Mouse (Mus musculus): ENCODE data around the gene Epc2. TPM values are rescaled to one million over a fixed set of nuclear protein-coding genes. Genes with fewer than 3 reads are reported as not detected.
A peak's percentile ranks its signal among the peaks of the same experiment; 100 is the strongest.

The Epc2 gene
- polyA plus RNA-seq (2016; fragmentation: Nextera tagmentation; extraction: Ambion mirVana) = 15.0 and 15.3 TPM in 2 replicates

DNA sequence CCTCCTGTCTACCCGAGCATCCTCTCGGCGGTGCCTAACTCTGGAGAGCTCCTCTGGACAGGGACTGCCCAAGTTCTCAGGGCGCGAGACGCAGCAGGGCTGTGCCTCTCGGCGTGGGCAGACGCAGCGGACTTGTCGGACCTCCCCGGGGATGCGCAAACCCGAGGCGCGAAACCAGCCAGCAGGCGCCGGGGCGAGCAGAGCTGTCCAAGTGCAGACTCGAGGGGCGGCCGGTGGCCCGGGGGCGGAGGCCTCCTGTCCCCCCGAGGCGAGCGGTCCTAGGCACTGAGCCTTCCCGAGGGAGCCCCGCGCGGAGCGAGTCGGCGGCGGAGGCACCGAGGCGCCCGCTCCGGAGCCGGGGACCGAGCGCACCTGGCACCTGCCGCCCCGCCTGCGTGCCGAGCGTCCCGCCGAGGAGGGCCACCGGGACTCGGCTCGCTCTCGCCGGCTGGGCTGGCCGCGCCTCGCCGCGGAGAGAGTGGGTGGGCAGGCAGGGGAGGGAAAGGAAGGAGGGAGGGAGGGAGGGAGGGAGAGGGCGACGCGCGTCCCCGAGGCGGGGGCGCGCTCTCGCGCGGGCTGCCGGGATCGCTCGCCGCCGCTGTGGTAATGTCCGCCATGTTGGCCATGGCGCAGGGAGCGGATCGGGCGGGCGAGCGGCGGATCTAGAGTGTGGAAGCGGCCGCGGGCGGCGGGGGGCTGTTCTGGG lies at the start of gene Epc2:
TSS of gene Epc2 (plus strand) at position 556 of the 706 bp plus-strand sequence.
- H3K4me2 ChIP-seq = peak within 1 kb of the TSS; percentile 80
- ATAC-seq (ENCODE audit: low FRiP score) = peak; percentile 84
- H3K36me3 ChIP-seq (replicated peaks) = no peaks in the 10 kb centered on the region
- WGBS = under 1% methylated on average over 41 of the region's 88 CpGs
- peak within 1 kb of the TSS; percentile 92 for H3K4me3 ChIP-seq (replicated peaks)
- peaks cover 19% of the 10 kb centered on the region for H3K4me1 ChIP-seq
- H3K27ac ChIP-seq = peak within 1 kb of the TSS; percentile 100
- no peaks in the 10 kb centered on the region for H3K9me3 ChIP-seq
- H3K9ac ChIP-seq = peak within 1 kb of the TSS; percentile 95
- H3K27me3 ChIP-seq = no peaks in the 10 kb centered on the region

- Histone ChIP-seq H3K9ac (no peak overlapping the region), H3K27ac (no peak overlapping the region), H3K36me3 (replicated peaks) (no peaks in the 10 kb centered on the region), H3K4me2 (no peak overlapping the region), H3K4me3 (replicated peaks) (no peak overlapping the region), H3K9me3 (no peaks in the 10 kb centered on the region), H3K27me3 (no peaks in the 10 kb centered on the region), H3K4me1 (no peaks in the 10 kb centered on the region)
- no peak for ATAC-seq (ENCODE audit: low FRiP score)
- WGBS = 48% methylated on average over 2 of the region's 2 CpGs
These were observed 45.3 kb upstream of the Epc2 start for GRCm38 (mm10) chr2:49405954-49406353.

- Histone ChIP-seq H3K4me1 (no peaks in the 10 kb centered on the region), H3K36me3 (replicated peaks) (no peaks in the 10 kb centered on the region), H3K9ac (no peak overlapping the region), H3K27me3 (no peaks in the 10 kb centered on the region), H3K27ac (no peak overlapping the region), H3K4me3 (replicated peaks) (no peak overlapping the region), H3K4me2 (no peak overlapping the region), H3K9me3 (no peaks in the 10 kb centered on the region)
- WGBS = 88% methylated on average over 5 of the region's 5 CpGs
- ATAC-seq (ENCODE audit: low FRiP score) = no peak
These were observed 39.6 kb upstream of the Epc2 start for GRCm38 (mm10) chr2:49411685-49412084.

DNA sequence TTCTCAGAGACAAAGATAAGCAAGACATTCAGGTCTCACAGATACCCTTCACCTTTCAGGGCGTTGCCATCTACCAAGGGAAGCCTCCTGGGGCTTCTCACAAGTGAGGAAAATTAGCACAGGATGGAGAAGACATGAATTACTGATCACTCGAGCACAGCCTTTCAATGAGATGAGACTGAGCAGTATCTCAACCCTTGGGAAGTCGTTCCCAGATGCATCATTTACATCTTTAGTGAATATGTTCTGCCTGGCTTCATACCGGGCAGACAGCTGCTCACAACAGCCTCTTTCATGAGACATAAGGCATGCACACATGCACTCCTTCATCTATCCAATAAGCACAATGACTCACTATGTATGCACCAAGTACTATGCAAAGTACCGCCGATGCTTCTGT lies 38.7 kb upstream of the Epc2 start:
- Histone ChIP-seq H3K36me3 (replicated peaks) (no peaks in the 10 kb centered on the region), H3K27ac (no peak overlapping the region), H3K9me3 (no peaks in the 10 kb centered on the region), H3K9ac (no peak overlapping the region), H3K27me3 (no peaks in the 10 kb centered on the region), H3K4me1 (no peaks in the 10 kb centered on the region), H3K4me3 (replicated peaks) (no peak overlapping the region), H3K4me2 (no peak overlapping the region)
- WGBS = 78% methylated on average over 6 of the region's 6 CpGs
- no peak for ATAC-seq (ENCODE audit: low FRiP score)

GRCm38 (mm10) chr2:49415868-49416267 lies 35.4 kb upstream of the Epc2 start:
- no peak overlapping the region for H3K4me2 ChIP-seq
- H3K4me3 ChIP-seq (replicated peaks) = no peak overlapping the region
- no peaks in the 10 kb centered on the region for H3K9me3 ChIP-seq
- H3K4me1 ChIP-seq = no peaks in the 10 kb centered on the region
- ATAC-seq (ENCODE audit: low FRiP score) = no peak
- H3K36me3 ChIP-seq (replicated peaks) = no peaks in the 10 kb centered on the region
- no peak overlapping the region for H3K27ac ChIP-seq
- no peak overlapping the region for H3K9ac ChIP-seq
- WGBS = 79% methylated on average over 3 of the region's 3 CpGs
- no peaks in the 10 kb centered on the region for H3K27me3 ChIP-seq

- no peaks in the 10 kb centered on the region for H3K4me1 ChIP-seq
- no peak for ATAC-seq (ENCODE audit: low FRiP score)
- no peaks in the 10 kb centered on the region for H3K9me3 ChIP-seq
- H3K9ac ChIP-seq = no peak overlapping the region
- no peaks in the 10 kb centered on the region for H3K27me3 ChIP-seq
- 82% methylated on average over 10 of the region's 10 CpGs for WGBS
- H3K27ac ChIP-seq = no peak overlapping the region
- no peak overlapping the region for H3K4me2 ChIP-seq
- H3K36me3 ChIP-seq (replicated peaks) = no peaks in the 10 kb centered on the region
- no peak overlapping the region for H3K4me3 ChIP-seq (replicated peaks)
These were observed 34.2 kb upstream of the Epc2 start for GRCm38 (mm10) chr2:49417018-49417604.

- H3K36me3 ChIP-seq (replicated peaks) = no peaks in the 10 kb centered on the region
- no peak overlapping the region for H3K9ac ChIP-seq
- H3K4me2 ChIP-seq = no peak overlapping the region
- H3K27me3 ChIP-seq = no peaks in the 10 kb centered on the region
- H3K27ac ChIP-seq = no peak overlapping the region
- H3K9me3 ChIP-seq = no peaks in the 10 kb centered on the region
- H3K4me3 ChIP-seq (replicated peaks) = no peak overlapping the region
- H3K4me1 ChIP-seq = no peaks in the 10 kb centered on the region
- ATAC-seq (ENCODE audit: low FRiP score) = no peak
- 87% methylated on average over 3 of the region's 3 CpGs for WGBS
These were observed 30.9 kb upstream of the Epc2 start for GRCm38 (mm10) chr2:49420396-49420795.

GRCm38 (mm10) chr2:49423857-49424256 lies 27.4 kb upstream of the Epc2 start:
- Histone ChIP-seq H3K4me1 (no peaks in the 10 kb centered on the region), H3K36me3 (replicated peaks) (no peaks in the 10 kb centered on the region), H3K27me3 (no peaks in the 10 kb centered on the region), H3K27ac (no peak overlapping the region), H3K4me2 (no peak overlapping the region), H3K4me3 (replicated peaks) (no peak overlapping the region), H3K9me3 (no peaks in the 10 kb centered on the region), H3K9ac (no peak overlapping the region)
- 67% methylated on average over 2 of the region's 2 CpGs for WGBS
- no peak for ATAC-seq (ENCODE audit: low FRiP score)

- Histone ChIP-seq H3K4me2 (no peak overlapping the region), H3K27ac (no peak overlapping the region), H3K9ac (no peak overlapping the region), H3K4me3 (replicated peaks) (no peak overlapping the region), H3K36me3 (replicated peaks) (no peaks in the 10 kb centered on the region), H3K4me1 (no peaks in the 10 kb centered on the region), H3K9me3 (no peaks in the 10 kb centered on the region), H3K27me3 (no peaks in the 10 kb centered on the region)
- ATAC-seq (ENCODE audit: low FRiP score) = no peak
- 79% methylated on average over 4 of the region's 4 CpGs for WGBS
These were observed 26.5 kb upstream of the Epc2 start for GRCm38 (mm10) chr2:49424788-49425187.

GRCm38 (mm10) chr2:49426175-49426574 lies 25.1 kb upstream of the Epc2 start:
- H3K4me2 ChIP-seq = no peak overlapping the region
- no peak overlapping the region for H3K4me3 ChIP-seq (replicated peaks)
- WGBS = 89% methylated on average over 10 of the region's 10 CpGs
- no peak overlapping the region for H3K27ac ChIP-seq
- H3K9me3 ChIP-seq = no peaks in the 10 kb centered on the region
- no peak overlapping the region for H3K9ac ChIP-seq
- H3K27me3 ChIP-seq = no peaks in the 10 kb centered on the region
- no peak for ATAC-seq (ENCODE audit: low FRiP score)
- H3K36me3 ChIP-seq (replicated peaks) = no peaks in the 10 kb centered on the region
- H3K4me1 ChIP-seq = no peaks in the 10 kb centered on the region

- Histone ChIP-seq H3K4me2 (no peak overlapping the region), H3K9ac (no peak overlapping the region), H3K4me1 (no peaks in the 10 kb centered on the region), H3K36me3 (replicated peaks) (no peaks in the 10 kb centered on the region), H3K27me3 (no peaks in the 10 kb centered on the region), H3K9me3 (no peaks in the 10 kb centered on the region), H3K4me3 (replicated peaks) (no peak overlapping the region), H3K27ac (no peak overlapping the region)
- WGBS = 85% methylated on average over 1 of the region's 1 CpGs
- ATAC-seq (ENCODE audit: low FRiP score) = no peak
These were observed 20.3 kb upstream of the Epc2 start for GRCm38 (mm10) chr2:49431015-49431414.

DNA sequence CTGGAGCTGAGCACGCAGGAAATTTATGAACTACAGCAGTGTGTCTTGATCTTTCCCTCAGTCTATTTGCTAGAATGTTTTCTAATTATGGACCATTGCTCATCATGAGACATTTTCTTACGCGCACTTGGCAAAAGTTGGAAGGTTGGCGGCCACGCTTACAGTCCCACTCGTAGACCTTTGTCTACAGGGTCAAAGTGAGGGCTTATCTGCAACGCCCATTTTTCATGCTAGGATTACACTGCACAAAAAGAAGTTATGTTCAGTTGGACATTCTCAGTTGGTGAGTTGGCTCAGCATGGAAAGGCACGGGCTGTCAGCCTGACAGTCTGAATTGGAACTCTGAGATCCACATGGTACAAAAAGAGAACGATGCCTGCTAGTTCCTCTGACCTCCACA lies 18.1 kb upstream of the Epc2 start:
- no peaks in the 10 kb centered on the region for H3K9me3 ChIP-seq
- H3K9ac ChIP-seq = no peak overlapping the region
- H3K27ac ChIP-seq = no peak overlapping the region
- no peak overlapping the region for H3K4me2 ChIP-seq
- WGBS = 85% methylated on average over 9 of the region's 9 CpGs
- no peaks in the 10 kb centered on the region for H3K27me3 ChIP-seq
- no peak overlapping the region for H3K4me3 ChIP-seq (replicated peaks)
- no peak for ATAC-seq (ENCODE audit: low FRiP score)
- H3K4me1 ChIP-seq = no peaks in the 10 kb centered on the region
- no peaks in the 10 kb centered on the region for H3K36me3 ChIP-seq (replicated peaks)

GRCm38 (mm10) chr2:49446238-49446637 lies 5.0 kb upstream of the Epc2 start:
- 77% methylated on average over 2 of the region's 2 CpGs for WGBS
- no peak overlapping the region for H3K4me3 ChIP-seq (replicated peaks)
- no peak for ATAC-seq (ENCODE audit: low FRiP score)

More at GRCm38 (mm10) chr2:49446238-49446637, 5.0 kb upstream of the Epc2 start:
- peaks cover 13% of the 10 kb centered on the region; the same call in 1 of the 2 replicates for H3K4me1 ChIP-seq
- no peak overlapping the region for H3K4me2 ChIP-seq
- no peaks in the 10 kb centered on the region for H3K36me3 ChIP-seq (replicated peaks)
- no peaks in the 10 kb centered on the region for H3K27me3 ChIP-seq
- no peak overlapping the region for H3K9ac ChIP-seq
- no peak overlapping the region for H3K27ac ChIP-seq
- no peaks in the 10 kb centered on the region for H3K9me3 ChIP-seq
